Mouse (Mus musculus) neural tube, embryonic 12.5 days (tissue): ENCODE results near the gene Cep72. TPM values are rescaled to one million over a fixed set of nuclear protein-coding genes. Genes with fewer than 3 reads are reported as not detected.
"Not testable (repeated sequence)": the region's sequence is repeated elsewhere in the genome, so short reads cannot be mapped to it uniquely, and the experiment has no call there.

ENCODE experiments used
- ATAC-seq: fragments of 200-750 bp; cut with Nextera tagmentation; 2 replicates; pipeline ENCODE4 v1.8.0; 2017; ENCODE audit warnings: low read depth, mild to moderate bottlenecking, moderate TSS enrichment, moderate library complexity; ENCODE audit not compliant: low FRiP score
- H3K27ac ChIP-seq: fragments of 300-500 bp; sonication (generic); 2 replicates; pipeline ENCODE4 v1.5.1; 2016
- H3K27me3 ChIP-seq: fragments of 300-500 bp; sonication (generic); replicated peaks from 2 replicates; pipeline ENCODE4 v1.6.1; 2016; ENCODE audit warnings: mild to moderate bottlenecking
- H3K36me3 ChIP-seq: fragments of 300-500 bp; sonication (generic); 2 replicates; pipeline ENCODE4 v1.6.1; 2016; ENCODE audit warnings: mild to moderate bottlenecking
- H3K4me1 ChIP-seq: fragments of 300-500 bp; sonication (generic); 2 replicates; pipeline ENCODE4 v1.6.1; 2016
- H3K4me2 ChIP-seq: fragments of 300-500 bp; sonication (generic); replicated peaks from 2 replicates; pipeline ENCODE4 v1.6.1; 2016; ENCODE audit warnings: mild to moderate bottlenecking
- H3K4me3 ChIP-seq: fragments of 300-500 bp; sonication (generic); 2 replicates; pipeline ENCODE4 v1.5.1; 2016
- H3K9ac ChIP-seq: fragments of 300-500 bp; sonication (generic); 2 replicates; pipeline ENCODE4 v1.6.1; 2016; ENCODE audit warnings: mild to moderate bottlenecking
- H3K9me3 ChIP-seq: fragments of 300-500 bp; sonication (generic); 2 replicates; pipeline ENCODE4 v1.6.1; 2016; ENCODE audit warnings: mild to moderate bottlenecking
- WGBS: fragments of 180-500 bp; shearing (Covaris S2); methylation state at CpG from one replicate; pipeline ENCODE4 v1.1.7; 2016; 5-methylcytosine and 5-hydroxymethylcytosine counted together
- polyA plus RNA-seq: library from polyadenylated mRNA; unstranded; fragments of >200 nt; fragmentation: Nextera tagmentation; extraction: Ambion mirVana; gene quantifications from 2 replicates; pipeline ENCODE4 v1.2.1, GENCODE M21; 2016

Cep72 gene
- polyA plus RNA-seq = 15.3 and 16.0 TPM in 2 replicates

GRCm38 (mm10) chr13:74061613-74062377, at the start of gene Cep72:
Gene Cep72 (minus strand): TSS chr13:74062299.
- Histone ChIP-seq H3K27ac (peak within 1 kb of the TSS; percentile 27; the same call in 1 of the 2 replicates), H3K4me2 (peak within 1 kb of the TSS; percentile 60), H3K9ac (peak within 1 kb of the TSS; percentile 69), H3K4me1 (no peaks in the 10 kb centered on the region), H3K9me3 (no peaks in the 10 kb centered on the region), H3K36me3 (peaks cover 11% of the 10 kb centered on the region; the same call in 1 of the 2 replicates), H3K4me3 (peak within 1 kb of the TSS; percentile 78), H3K27me3 (no peaks in the 10 kb centered on the region)
- peak; percentile 98 for ATAC-seq
- 4% methylated on average over 48 of the region's 48 CpGs for WGBS

GRCm38 (mm10) chr13:74107410-74107809, 45.3 kb upstream of the Cep72 start:
- Histone ChIP-seq H3K27me3 (no peaks in the 10 kb centered on the region), H3K4me1 (no peaks in the 10 kb centered on the region), H3K4me3 (no peak overlapping the region), H3K9me3 (no peaks in the 10 kb centered on the region), H3K4me2 (no peak overlapping the region), H3K27ac (no peak overlapping the region), H3K36me3 (no peaks in the 10 kb centered on the region), H3K9ac (no peak overlapping the region)
- ATAC-seq = no peak
- WGBS = 84% methylated on average over 2 of the region's 2 CpGs

- H3K9ac ChIP-seq = no peak overlapping the region
- H3K9me3 ChIP-seq = no peaks in the 10 kb centered on the region
- no peak for ATAC-seq
- 83% methylated on average over 7 of the region's 7 CpGs for WGBS
- no peak overlapping the region for H3K4me2 ChIP-seq
- no peaks in the 10 kb centered on the region for H3K36me3 ChIP-seq
- H3K27me3 ChIP-seq = no peaks in the 10 kb centered on the region
- no peak overlapping the region for H3K27ac ChIP-seq
- H3K4me1 ChIP-seq = no peaks in the 10 kb centered on the region
- H3K4me3 ChIP-seq = no peak overlapping the region
These were observed 42.3 kb upstream of the Cep72 start for GRCm38 (mm10) chr13:74104417-74104816.

- Histone ChIP-seq H3K27me3 (no peaks in the 10 kb centered on the region), H3K36me3 (no peaks in the 10 kb centered on the region), H3K4me3 (no peak overlapping the region), H3K9ac (no peak overlapping the region), H3K4me1 (no peaks in the 10 kb centered on the region), H3K27ac (no peak overlapping the region), H3K4me2 (no peak overlapping the region), H3K9me3 (no peaks in the 10 kb centered on the region)
- 84% methylated on average over 4 of the region's 4 CpGs for WGBS
- ATAC-seq = no peak
These were observed 40.9 kb upstream of the Cep72 start for GRCm38 (mm10) chr13:74102831-74103582.

DNA sequence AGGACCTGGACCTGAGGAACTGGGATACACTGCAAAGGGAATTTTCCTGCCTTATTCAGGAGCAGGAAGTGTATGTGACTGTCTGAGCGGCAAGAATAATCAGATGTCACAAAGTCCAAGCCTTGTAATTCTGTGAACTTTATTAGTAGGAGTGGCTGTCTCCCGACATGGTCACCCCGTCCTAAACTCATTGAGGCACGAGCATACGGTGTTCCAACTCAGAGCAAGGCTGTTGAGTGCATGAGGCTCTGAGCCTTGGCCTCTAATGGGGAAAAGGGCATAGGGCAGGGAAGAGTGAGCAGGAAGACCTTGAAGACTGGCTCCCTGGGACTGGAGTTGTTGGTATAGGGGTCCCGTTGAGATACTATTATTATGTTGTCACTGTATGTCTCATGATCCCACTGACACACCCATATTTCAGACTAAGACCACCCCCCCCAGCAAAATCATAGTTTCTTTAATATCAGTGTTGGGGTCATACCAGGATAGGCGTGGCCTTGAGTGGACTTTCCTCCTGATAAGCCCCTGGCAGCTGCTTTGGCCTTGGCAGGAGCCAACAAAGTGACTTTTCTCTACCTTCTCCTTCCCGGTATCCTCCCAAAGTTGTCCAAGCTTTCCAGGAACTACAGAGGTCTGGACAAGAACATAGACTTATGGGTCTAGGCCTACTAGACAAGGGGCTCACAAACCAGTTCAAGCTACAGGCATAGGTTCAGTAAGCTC, 40.2 kb upstream of the Cep72 start:
- Histone ChIP-seq H3K9me3 (no peaks in the 10 kb centered on the region), H3K27me3 (no peaks in the 10 kb centered on the region), H3K9ac (no peak overlapping the region), H3K4me3 (no peak overlapping the region), H3K4me2 (no peak overlapping the region), H3K36me3 (no peaks in the 10 kb centered on the region), H3K4me1 (no peaks in the 10 kb centered on the region), H3K27ac (no peak overlapping the region)
- WGBS = 77% methylated on average over 8 of the region's 8 CpGs
- no peak for ATAC-seq

DNA sequence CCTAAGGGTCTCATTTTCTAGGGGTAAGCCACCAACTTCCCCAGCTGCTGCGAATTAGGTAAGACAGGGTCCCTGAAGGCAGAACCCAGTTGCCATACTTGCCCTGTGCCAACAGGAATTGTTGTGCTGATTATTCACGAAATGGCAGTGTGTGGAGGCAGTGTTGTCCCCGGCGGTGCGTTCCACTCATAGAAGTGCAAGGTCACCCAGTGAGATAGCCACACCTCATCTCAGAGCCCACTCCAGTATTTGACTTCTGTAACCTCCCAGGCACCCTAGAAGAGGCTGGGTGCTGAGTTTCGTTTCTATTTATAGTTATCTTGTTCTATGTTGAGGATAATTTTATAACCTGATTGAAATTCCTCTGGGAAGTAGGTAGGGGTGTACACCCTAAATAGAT, 36.8 kb upstream of the Cep72 start:
- no peak for ATAC-seq
- Histone ChIP-seq H3K27ac (no peak overlapping the region), H3K4me3 (no peak overlapping the region), H3K9me3 (no peaks in the 10 kb centered on the region), H3K9ac (no peak overlapping the region), H3K36me3 (no peaks in the 10 kb centered on the region), H3K27me3 (no peaks in the 10 kb centered on the region), H3K4me2 (no peak overlapping the region), H3K4me1 (no peaks in the 10 kb centered on the region)
- 81% methylated on average over 6 of the region's 6 CpGs for WGBS

DNA sequence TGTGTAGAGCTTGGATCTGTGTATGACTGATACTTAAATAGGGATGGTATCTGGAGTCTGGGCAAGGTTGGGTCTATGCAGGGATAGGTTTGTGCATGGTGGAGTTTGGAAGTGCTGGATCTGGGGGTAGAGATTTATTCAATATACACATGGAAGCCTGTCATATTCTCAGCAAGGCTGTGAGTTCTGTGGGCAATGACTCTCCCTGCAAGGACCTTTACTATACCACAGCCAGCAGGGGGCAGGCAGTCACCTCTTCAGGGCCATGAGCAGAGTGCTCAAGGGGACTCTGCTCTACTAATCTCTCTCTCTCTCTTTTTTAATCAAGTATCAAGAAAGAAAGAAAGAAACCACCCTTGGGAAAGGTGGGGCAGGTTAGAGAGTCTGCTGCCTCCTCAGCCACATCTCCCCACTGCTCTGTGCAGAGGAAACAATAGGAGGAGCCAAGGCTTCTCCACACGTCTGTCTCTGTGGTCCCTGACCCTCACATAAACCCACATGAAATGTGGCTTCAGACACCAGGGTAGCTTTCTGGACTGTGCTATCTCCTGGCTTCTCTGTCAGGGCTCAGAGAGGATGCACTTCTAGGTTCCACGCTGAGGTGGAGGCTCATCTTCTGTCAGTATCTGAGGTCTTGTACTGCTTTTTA, 34.7 kb upstream of the Cep72 start:
- Histone ChIP-seq H3K9me3 (no peaks in the 10 kb centered on the region), H3K27me3 (no peaks in the 10 kb centered on the region), H3K27ac (no peak overlapping the region)

GRCm38 (mm10) chr13:74095936-74096335, 33.8 kb upstream of the Cep72 start:
- Histone ChIP-seq H3K9me3 (no peaks in the 10 kb centered on the region), H3K4me2 (no peak overlapping the region), H3K27me3 (no peaks in the 10 kb centered on the region), H3K36me3 (no peaks in the 10 kb centered on the region), H3K27ac (no peak overlapping the region), H3K9ac (no peak overlapping the region), H3K4me1 (no peaks in the 10 kb centered on the region), H3K4me3 (no peak overlapping the region)
- WGBS = 67% methylated on average over 2 of the region's 2 CpGs
- no peak for ATAC-seq

More for the DNA sequence above, 34.7 kb upstream of the Cep72 start:
- Histone ChIP-seq H3K36me3 (no peaks in the 10 kb centered on the region), H3K4me2 (no peak overlapping the region), H3K4me3 (no peak overlapping the region), H3K4me1 (no peaks in the 10 kb centered on the region), H3K9ac (no peak overlapping the region)
- peak; percentile 71 for ATAC-seq
- 30% methylated on average over 2 of the region's 2 CpGs for WGBS

DNA sequence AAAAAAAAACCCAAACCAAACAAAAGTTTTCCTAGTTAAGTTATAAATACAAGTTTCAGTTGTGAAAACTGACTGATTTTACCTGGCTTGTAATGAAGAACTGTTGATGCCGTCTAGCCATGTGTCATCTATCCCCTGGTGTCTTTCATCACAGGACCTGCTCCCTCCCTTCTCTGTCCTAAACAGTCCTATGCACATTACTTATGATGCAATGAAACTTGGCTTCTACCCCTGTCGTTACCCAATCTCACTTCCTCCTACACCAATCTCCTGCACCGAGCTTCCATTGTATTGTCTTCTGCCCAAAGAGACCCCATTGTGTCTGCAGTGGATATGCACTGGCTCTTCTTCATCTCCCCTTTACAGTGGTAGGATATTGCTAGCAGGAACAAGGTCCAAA, 28.2 kb upstream of the Cep72 start:
- no peaks in the 10 kb centered on the region for H3K9me3 ChIP-seq
- H3K4me2 ChIP-seq = no peak overlapping the region
- H3K27me3 ChIP-seq = no peaks in the 10 kb centered on the region
- WGBS = 78% methylated on average over 3 of the region's 3 CpGs
- no peak overlapping the region for H3K9ac ChIP-seq
- no peaks in the 10 kb centered on the region for H3K36me3 ChIP-seq
- ATAC-seq = no peak
- no peak overlapping the region for H3K27ac ChIP-seq
- no peak overlapping the region for H3K4me3 ChIP-seq
- no peaks in the 10 kb centered on the region for H3K4me1 ChIP-seq

GRCm38 (mm10) chr13:74073369-74073768, 11.3 kb upstream of the Cep72 start:
- 92% methylated on average over 7 of the region's 7 CpGs for WGBS
- no peaks in the 10 kb centered on the region for H3K27me3 ChIP-seq
- no peaks in the 10 kb centered on the region for H3K9me3 ChIP-seq
- no peaks in the 10 kb centered on the region for H3K4me1 ChIP-seq
- no peaks in the 10 kb centered on the region for H3K36me3 ChIP-seq
- no peak overlapping the region for H3K9ac ChIP-seq
- H3K4me3 ChIP-seq = no peak overlapping the region
- H3K4me2 ChIP-seq = no peak overlapping the region
- ATAC-seq = no peak
- no peak overlapping the region for H3K27ac ChIP-seq

GRCm38 (mm10) chr13:74071714-74072113, 9.6 kb upstream of the Cep72 start:
- Histone ChIP-seq H3K4me3 (no peak overlapping the region), H3K9me3 (no peaks in the 10 kb centered on the region), H3K4me1 (no peaks in the 10 kb centered on the region), H3K27me3 (no peaks in the 10 kb centered on the region), H3K9ac (no peak overlapping the region), H3K4me2 (no peak overlapping the region), H3K36me3 (no peaks in the 10 kb centered on the region), H3K27ac (no peak overlapping the region)
- 80% methylated on average over 3 of the region's 3 CpGs for WGBS
- no peak for ATAC-seq

GRCm38 (mm10) chr13:74071244-74071643, 9.1 kb upstream of the Cep72 start:
- H3K36me3 ChIP-seq, H3K4me2 ChIP-seq, H3K9me3 ChIP-seq, H3K4me1 ChIP-seq, H3K27me3 ChIP-seq, ATAC-seq, H3K4me3 ChIP-seq, H3K9ac ChIP-seq, H3K27ac ChIP-seq: not testable (repeated sequence)
- 78% methylated on average over 1 of the region's 1 CpGs for WGBS
